Mouse (Mus musculus) lung, embryonic 14.5 days (tissue): ENCODE measurements around the gene Rapgef2. TPM values are rescaled to one million over a fixed set of nuclear protein-coding genes. Genes with fewer than 3 reads are reported as not detected.

ENCODE experiments used
- ATAC-seq: fragments of 200-750 bp; cut with Nextera tagmentation; 2 replicates; pipeline ENCODE4 v1.8.0; 2017; ENCODE audit warnings: mild to moderate bottlenecking, moderate TSS enrichment, moderate library complexity; ENCODE audit not compliant: insufficient read depth
- DNase-seq: peaks from one replicate; pipeline ENCODE4 v3.0.0-alpha.2; 2015
- H3K27ac ChIP-seq: fragments of 300-500 bp; sonication (generic); 2 replicates; pipeline ENCODE4 v1.5.1; 2014; ENCODE audit warnings: low read depth, mild to moderate bottlenecking, moderate library complexity
- H3K27me3 ChIP-seq: fragments of 300-500 bp; sonication (generic); 2 replicates; pipeline ENCODE4 v1.6.1; 2014; ENCODE audit warnings: low read length, control low read depth; ENCODE audit not compliant: insufficient read depth
- H3K36me3 ChIP-seq: fragments of 300-500 bp; sonication (generic); 2 replicates; pipeline ENCODE4 v1.6.1; 2014; ENCODE audit warnings: control low read depth; ENCODE audit not compliant: insufficient read depth
- H3K4me1 ChIP-seq: fragments of 300-500 bp; sonication (generic); 2 replicates; pipeline ENCODE4 v1.6.1; 2014; ENCODE audit warnings: antibody characterized with exemption, control low read depth; ENCODE audit not compliant: insufficient read depth
- H3K4me2 ChIP-seq: fragments of 300-500 bp; sonication (generic); 2 replicates; pipeline ENCODE4 v1.6.1; 2014; ENCODE audit warnings: mild to moderate bottlenecking
- H3K4me3 ChIP-seq: fragments of 300-500 bp; sonication (generic); 2 replicates; pipeline ENCODE4 v1.5.1; 2014; ENCODE audit warnings: low read depth, low read length
- H3K9ac ChIP-seq: fragments of 300-500 bp; sonication (generic); 2 replicates; pipeline ENCODE4 v1.6.1; 2014
- H3K9me3 ChIP-seq: fragments of 300-500 bp; sonication (generic); 2 replicates; pipeline ENCODE4 v1.6.1; 2016; ENCODE audit warnings: low read depth, low read length, control low read depth
- CTCF ChIP-seq: IDR thresholded peaks from 2 replicates; pipeline ENCODE4 v1.5.1; 2016; ENCODE audit warnings: antibody characterized with exemption, low read depth
- WGBS: fragments of 180-500 bp; shearing (Covaris S2); extraction: QIAGEN DNeasy Blood & Tissue Kit; methylation state at CpG from one replicate; pipeline ENCODE4 v1.1.7; 2014; 5-methylcytosine and 5-hydroxymethylcytosine counted together
- polyA plus RNA-seq: library from polyadenylated mRNA; unstranded; fragments of >200 nt; fragmentation: Nextera tagmentation; extraction: Ambion mirVana; gene quantifications from 2 replicates; pipeline ENCODE4 v1.2.1, GENCODE M21; 2014

The Rapgef2 gene
- polyA plus RNA-seq, 1 experiment from 2014 or later, result 10.1 TPM

GRCm38 (mm10) chr3:79293023-79293422 lies 6.7 kb upstream of the Rapgef2 start:
- no peak overlapping the region for H3K4me3 ChIP-seq
- H3K4me1 ChIP-seq, result no peaks in the 10 kb centered on the region; the same call in 1 of the 2 replicates
- peak overlapping the region; percentile 63; the same call in 1 of the 2 replicates for H3K27ac ChIP-seq
- DNase-seq (peak; percentile 73), ATAC-seq (peak; percentile 54; the same call in 1 of the 2 replicates)
- no peaks in the 10 kb centered on the region for H3K27me3 ChIP-seq
- WGBS, result 24% methylated on average over 4 of the region's 4 CpGs
- no peak overlapping the region for H3K4me2 ChIP-seq
- no peaks in the 10 kb centered on the region for H3K9me3 ChIP-seq
- no peaks in the 10 kb centered on the region for H3K36me3 ChIP-seq
- no peak overlapping the region for H3K9ac ChIP-seq
- TF ChIP-seq CTCF, result no peak

- Histone ChIP-seq H3K9me3 (no peaks in the 10 kb centered on the region), H3K9ac (no peak overlapping the region), H3K4me1 (peaks cover 10% of the 10 kb centered on the region; the same call in 1 of the 2 replicates), H3K27ac (no peak overlapping the region), H3K27me3 (no peaks in the 10 kb centered on the region), H3K4me2 (no peak overlapping the region), H3K36me3 (no peaks in the 10 kb centered on the region), H3K4me3 (no peak overlapping the region)
- DNase-seq, result no peak
- ATAC-seq, result no peak
- TF ChIP-seq CTCF, result no peak
- WGBS, result 71% methylated on average over 3 of the region's 3 CpGs
Observed at GRCm38 (mm10) chr3:79289050-79289449, 2.7 kb upstream of the Rapgef2 start.

DNA sequence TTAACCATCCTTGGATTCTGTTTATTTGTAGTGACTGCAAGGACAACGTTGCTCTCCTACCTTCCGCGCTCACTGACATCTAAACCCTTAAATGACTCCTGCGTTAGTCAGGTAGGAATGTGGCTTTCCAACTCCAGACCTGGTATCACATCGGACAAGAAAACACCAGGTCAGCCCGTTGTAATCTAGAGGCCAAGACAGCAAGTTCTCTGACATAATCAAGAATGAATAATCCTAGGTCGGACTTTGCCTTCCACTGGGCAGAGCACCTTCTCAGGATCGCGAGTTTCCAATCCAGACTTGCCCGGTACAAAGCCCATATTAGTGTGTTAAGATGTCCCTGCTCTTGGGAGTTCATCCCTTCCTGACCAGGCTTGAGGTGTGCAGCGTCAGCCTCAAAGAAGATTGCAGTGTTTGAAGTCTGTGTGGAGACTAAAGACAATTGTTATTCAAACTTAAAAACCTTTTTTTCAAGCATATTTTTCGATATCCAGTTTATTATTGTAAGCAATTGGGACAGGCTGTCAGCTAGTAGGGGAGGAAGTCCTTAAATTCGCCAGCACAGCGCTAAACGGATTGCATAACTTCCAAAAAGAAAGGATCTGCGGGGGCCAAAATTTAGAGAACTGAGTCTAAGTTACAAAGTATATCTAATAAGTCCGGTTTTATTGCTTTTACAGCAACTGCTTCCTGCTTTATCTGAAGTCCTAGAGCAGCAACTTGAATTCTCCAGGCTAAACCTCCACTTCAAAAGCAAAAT lies 1.6 kb upstream of the Rapgef2 start:
- WGBS, result 12% methylated on average over 17 of the region's 17 CpGs
- H3K4me1 ChIP-seq, result peaks cover 14% of the 10 kb centered on the region; the same call in 1 of the 2 replicates
- H3K4me2 ChIP-seq, result peak overlapping the region; percentile 89
- no peaks in the 10 kb centered on the region for H3K9me3 ChIP-seq
- DNase-seq (peak; percentile 61), ATAC-seq (peak; percentile 1; the same call in 1 of the 2 replicates)
- no peak overlapping the region for H3K27ac ChIP-seq
- H3K36me3 ChIP-seq, result no peaks in the 10 kb centered on the region
- peak overlapping the region; percentile 90 for H3K4me3 ChIP-seq
- no peaks in the 10 kb centered on the region for H3K27me3 ChIP-seq
- no peak for TF ChIP-seq CTCF
- peak overlapping the region; percentile 89 for H3K9ac ChIP-seq

GRCm38 (mm10) chr3:79287108-79287576 lies 825 bp upstream of the Rapgef2 start:
- H3K4me1 ChIP-seq, result peaks cover 15% of the 10 kb centered on the region; the same call in 1 of the 2 replicates
- no peaks in the 10 kb centered on the region for H3K9me3 ChIP-seq
- ATAC-seq (peak; percentile 98), DNase-seq (peak; percentile 95)
- WGBS, result under 1% methylated on average over 47 of the region's 60 CpGs
- peak overlapping the region; percentile 97 for H3K27ac ChIP-seq
- H3K4me2 ChIP-seq, result peak overlapping the region; percentile 89
- no peaks in the 10 kb centered on the region for H3K27me3 ChIP-seq
- H3K36me3 ChIP-seq, result no peaks in the 10 kb centered on the region
- TF ChIP-seq CTCF, result no peak
- H3K9ac ChIP-seq, result peak overlapping the region; percentile 89
- peak overlapping the region; percentile 90 for H3K4me3 ChIP-seq

DNA sequence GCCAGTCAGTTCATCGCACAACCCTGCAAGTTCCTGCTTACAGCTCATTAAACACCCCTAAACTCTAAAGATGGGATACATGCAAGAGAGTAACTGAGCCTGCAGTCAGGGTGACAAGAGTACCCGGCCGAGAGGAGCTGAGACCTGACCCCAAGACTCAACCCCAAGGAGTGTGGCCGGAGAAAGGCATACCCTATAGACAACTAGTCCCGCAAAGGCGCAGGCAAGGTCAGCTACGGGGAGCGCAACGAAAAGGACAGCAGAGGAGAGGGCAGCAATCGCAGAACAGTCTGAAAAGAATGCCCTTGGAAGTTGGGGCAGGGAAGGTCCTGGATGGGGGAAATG lies 314 bp downstream of the Rapgef2 start:
- no peak for TF ChIP-seq CTCF
- no peaks in the 10 kb centered on the region for H3K9me3 ChIP-seq
- H3K4me1 ChIP-seq, result peaks cover 15% of the 10 kb centered on the region; the same call in 1 of the 2 replicates
- no peaks in the 10 kb centered on the region for H3K27me3 ChIP-seq
- no peaks in the 10 kb centered on the region for H3K36me3 ChIP-seq
- peak overlapping the region; percentile 89 for H3K4me2 ChIP-seq
- peak overlapping the region; percentile 97 for H3K27ac ChIP-seq
- DNase-seq (peak; percentile 41), ATAC-seq (peak; percentile 0; the same call in 1 of the 2 replicates)
- peak overlapping the region; percentile 89 for H3K9ac ChIP-seq
- peak overlapping the region; percentile 90 for H3K4me3 ChIP-seq
- WGBS, result 0% methylated on average over 10 of the region's 10 CpGs

GRCm38 (mm10) chr3:79285097-79285675 lies 1.1 kb downstream of the Rapgef2 start:
- Histone ChIP-seq H3K27ac (no peak overlapping the region), H3K4me2 (peak overlapping the region; percentile 89), H3K4me3 (peak overlapping the region; percentile 90), H3K9me3 (no peaks in the 10 kb centered on the region), H3K36me3 (no peaks in the 10 kb centered on the region), H3K9ac (peak overlapping the region; percentile 89), H3K4me1 (peaks cover 15% of the 10 kb centered on the region; the same call in 1 of the 2 replicates), H3K27me3 (no peaks in the 10 kb centered on the region)
- DNase-seq (no peak), ATAC-seq (no peak)
- WGBS, result 43% methylated on average over 13 of the region's 13 CpGs
- no peak for TF ChIP-seq CTCF

GRCm38 (mm10) chr3:79283976-79284375 lies 2.3 kb downstream of the Rapgef2 start:
- peaks cover 15% of the 10 kb centered on the region; the same call in 1 of the 2 replicates for H3K4me1 ChIP-seq
- H3K36me3 ChIP-seq, result no peaks in the 10 kb centered on the region
- ATAC-seq, result no peak
- no peak overlapping the region for H3K4me3 ChIP-seq
- no peak overlapping the region for H3K9ac ChIP-seq
- peak overlapping the region; percentile 89; the same call in 1 of the 2 replicates for H3K4me2 ChIP-seq
- WGBS, result 65% methylated on average over 3 of the region's 3 CpGs
- no peaks in the 10 kb centered on the region for H3K9me3 ChIP-seq
- no peak overlapping the region for H3K27ac ChIP-seq
- no peak for TF ChIP-seq CTCF
- H3K27me3 ChIP-seq, result no peaks in the 10 kb centered on the region
- no peak for DNase-seq
